Mouse (Mus musculus) bone marrow, adult 2 months (tissue): ENCODE data around the gene Pex12. TPM values are rescaled to one million over a fixed set of nuclear protein-coding genes. Genes with fewer than 3 reads are reported as not detected.
A peak's percentile ranks its signal among the peaks of the same experiment; 100 is the strongest.

Source experiments
- H3K27ac ChIP-seq: fragments of 200-500 bp; 2 replicates; pipeline ENCODE4 v1.5.1; 2012; ENCODE audit warnings: low read depth, mild to moderate bottlenecking, control low read depth, inconsistent platforms, low read length; ENCODE audit not compliant: control insufficient read depth, poor library complexity, insufficient read depth
- H3K4me1 ChIP-seq: fragments of 200-500 bp; 2 replicates; pipeline ENCODE4 v1.6.1; 2011; ENCODE audit warnings: low read length; ENCODE audit not compliant: control insufficient read depth, insufficient read depth
- H3K4me3 ChIP-seq: fragments of 200-500 bp; replicated peaks from 2 replicates; pipeline ENCODE3; 2011; ENCODE audit warnings: mild to moderate bottlenecking, low read depth, low read length, control low read depth; ENCODE audit not compliant: control insufficient read depth
- CTCF ChIP-seq: fragments of 200-500 bp; IDR thresholded peaks from 2 replicates; pipeline ENCODE4 v1.5.1; 2011; ENCODE audit warnings: low read length, control low read depth; ENCODE audit not compliant: control insufficient read depth, insufficient read depth
- POLR2A ChIP-seq: fragments of 200-500 bp; IDR thresholded peaks from 2 replicates; pipeline ENCODE4 v1.6.1; 2011; ENCODE audit warnings: low read depth, mild to moderate bottlenecking, control low read depth, low read length, borderline replicate concordance; ENCODE audit not compliant: control insufficient read depth
- WGBS: fragments of 180-500 bp; shearing (Covaris S2); methylation state at CpG from one replicate; pipeline ENCODE4 v1.1.7; 2018; 5-methylcytosine and 5-hydroxymethylcytosine counted together
- polyA plus RNA-seq: library from polyadenylated mRNA; stranded (reverse); fragments of >200 nt; gene quantifications from 2 replicates; pipeline ENCODE4 v1.2.4, GENCODE M21; 2011; ENCODE audit warnings: low replicate concordance; ENCODE audit not compliant: missing spikeins, insufficient read depth, insufficient read length

Pex12 gene
- polyA plus RNA-seq, 1 experiment, result 7.3 TPM

DNA sequence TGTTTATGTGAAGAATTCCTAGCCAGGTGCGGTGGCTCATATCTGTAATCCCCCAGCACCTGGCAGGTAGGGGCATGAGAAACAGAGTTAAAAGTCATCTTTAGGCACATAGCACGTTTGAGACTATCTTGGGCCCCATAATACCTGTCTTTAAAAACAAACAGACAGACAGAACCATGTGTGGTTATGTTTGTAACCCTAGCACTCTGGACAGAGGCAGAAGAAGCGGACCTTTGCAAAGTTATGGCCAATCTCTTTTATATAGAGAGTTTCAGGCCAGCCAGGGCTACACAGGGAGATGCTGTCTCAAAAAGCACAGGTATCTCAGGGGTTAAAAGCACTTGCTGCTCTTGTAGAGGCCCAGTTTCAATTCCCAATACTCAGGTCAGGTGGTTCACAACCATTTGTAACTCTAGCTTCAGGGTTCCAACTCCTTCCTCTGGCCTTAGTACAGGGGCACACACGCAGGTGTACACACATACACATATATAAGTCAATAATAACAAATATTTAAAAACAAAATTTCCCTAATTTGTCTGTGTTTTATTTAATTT lies 4.4 kb upstream of the Pex12 start:
- WGBS, result 84% methylated on average over 4 of the region's 4 CpGs
- Histone ChIP-seq H3K4me1 (peaks cover 1% of the 10 kb centered on the region; the same call in 1 of the 2 replicates), H3K4me3 (no peak overlapping the region), H3K27ac (no peak overlapping the region)
- TF ChIP-seq POLR2A (no peak), CTCF (no peak)

DNA sequence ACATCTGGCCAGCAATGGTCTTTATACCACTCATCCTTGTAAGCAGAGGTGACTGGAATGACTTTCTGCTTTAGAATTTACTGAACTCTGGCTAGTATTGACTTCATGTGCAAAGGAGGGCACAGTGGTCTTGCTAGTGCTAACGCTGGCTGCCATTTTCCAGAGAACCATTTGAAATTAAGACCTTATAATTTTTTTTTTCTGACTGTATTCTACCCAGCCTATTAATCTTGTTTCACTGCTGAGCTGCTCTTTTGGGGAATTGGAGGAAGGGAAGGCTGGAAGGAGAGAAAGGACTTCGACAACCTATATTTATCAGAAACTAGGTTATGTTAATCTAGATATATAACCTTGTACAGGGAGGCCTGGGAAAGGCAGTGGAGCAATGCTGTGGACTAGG lies 2.1 kb upstream of the Pex12 start:
- TF ChIP-seq POLR2A, result no peak
- Histone ChIP-seq H3K27ac (no peak overlapping the region), H3K4me1 (peaks cover 1% of the 10 kb centered on the region; the same call in 1 of the 2 replicates), H3K4me3 (no peak overlapping the region)
- 89% methylated on average over 2 of the region's 2 CpGs for WGBS

DNA sequence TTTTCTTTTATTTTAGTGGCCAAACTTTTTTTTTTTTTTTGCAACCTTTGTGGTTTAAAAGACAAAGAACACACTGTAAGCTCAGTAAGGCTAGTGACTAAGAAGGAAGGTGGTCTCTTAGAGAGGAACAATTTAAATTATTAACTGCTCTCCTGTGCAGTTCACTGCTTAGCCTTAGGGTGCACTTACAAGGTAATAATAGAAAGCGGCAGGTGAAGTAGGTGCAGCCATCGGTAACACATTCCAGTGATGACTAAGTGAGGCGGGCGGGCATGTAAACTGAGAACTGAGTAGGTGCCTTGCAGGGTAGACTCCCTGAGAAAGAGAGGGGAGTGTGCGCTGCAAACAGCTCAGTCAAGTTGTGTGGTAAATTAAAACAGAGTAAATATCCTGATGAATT lies 1.4 kb upstream of the Pex12 start:
- 79% methylated on average over 5 of the region's 5 CpGs for WGBS
- Histone ChIP-seq H3K4me3 (no peak overlapping the region), H3K27ac (no peak overlapping the region), H3K4me1 (peaks cover 1% of the 10 kb centered on the region; the same call in 1 of the 2 replicates)
- TF ChIP-seq CTCF, result no peak
- TF ChIP-seq POLR2A, result no peak

DNA sequence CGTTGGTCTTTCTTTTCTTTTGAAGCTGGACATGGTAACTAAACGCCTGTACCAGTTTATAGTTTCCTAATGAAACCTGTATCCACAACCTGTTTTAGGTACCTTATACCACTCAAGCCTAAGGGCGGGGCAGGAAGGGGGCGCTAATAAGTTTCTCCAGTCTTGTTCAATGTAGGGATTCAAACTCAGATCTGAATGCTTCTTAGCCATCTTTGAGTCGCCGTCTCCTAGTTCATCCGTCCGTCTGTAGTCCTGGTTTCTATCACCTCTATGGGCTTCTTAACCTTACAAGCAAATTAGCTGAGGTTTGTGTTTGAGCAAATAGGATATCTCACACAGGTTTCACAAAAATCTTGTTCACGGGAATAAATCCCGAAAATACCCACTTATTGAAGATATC lies 262 bp downstream of the Pex12 start:
- whole genome bisulfite sequencing, result 4% methylated on average over 10 of the region's 10 CpGs
- H3K4me3 ChIP-seq, result peak overlapping the region; percentile 99
- H3K4me1 ChIP-seq, result peaks cover 3% of the 10 kb centered on the region; the same call in 1 of the 2 replicates
- peak overlapping the region; percentile 98 for H3K27ac ChIP-seq
- no peak for TF ChIP-seq CTCF
- TF ChIP-seq POLR2A, result no peak

DNA sequence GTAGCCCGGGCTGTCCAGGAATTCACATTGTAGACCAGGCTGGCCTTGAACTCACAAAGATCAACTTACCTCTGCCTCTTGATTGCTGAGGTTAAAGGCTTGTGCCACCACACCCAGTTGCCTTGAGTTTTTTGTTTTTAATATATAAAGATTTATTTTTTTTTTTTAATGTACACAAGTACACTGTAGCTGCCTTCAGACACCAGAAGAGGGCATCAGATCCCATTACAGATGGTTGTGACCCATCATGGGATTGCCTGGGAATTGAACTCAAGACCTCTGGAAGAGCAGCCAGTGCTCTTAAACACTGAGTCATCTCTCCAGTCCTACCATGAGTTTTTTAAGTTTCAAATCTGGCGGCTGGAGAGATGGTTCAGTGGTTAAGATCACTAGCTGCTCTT lies 955 bp downstream of the Pex12 start:
- no peak for TF ChIP-seq CTCF
- no peak for TF ChIP-seq POLR2A
- peaks cover 3% of the 10 kb centered on the region; the same call in 1 of the 2 replicates for H3K4me1 ChIP-seq
- no peak overlapping the region for H3K27ac ChIP-seq
- H3K4me3 ChIP-seq, result no peak overlapping the region
- 66% methylated on average over 2 of the region's 2 CpGs for whole genome bisulfite sequencing

DNA sequence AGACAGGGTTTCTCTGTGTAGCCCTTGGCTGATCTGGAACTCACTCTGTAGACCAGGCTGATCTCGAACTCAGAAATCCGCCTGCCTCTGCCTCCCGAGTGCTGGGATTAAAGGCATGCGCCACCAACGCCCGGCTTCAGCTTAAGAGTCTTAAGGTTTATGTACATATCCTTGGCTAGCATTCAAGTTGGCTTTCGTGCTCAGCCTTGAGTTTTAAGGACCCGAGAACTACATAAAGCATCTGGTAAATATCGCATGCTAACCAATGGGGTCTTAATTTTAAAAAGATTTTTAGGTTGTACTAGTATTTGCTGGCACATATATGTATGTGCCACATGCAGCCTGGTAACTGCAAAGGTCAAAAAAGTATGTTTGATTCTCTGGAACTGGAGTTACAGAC lies 2.7 kb downstream of the Pex12 start:
- Histone ChIP-seq H3K27ac (no peak overlapping the region), H3K4me3 (no peak overlapping the region), H3K4me1 (peaks cover 3% of the 10 kb centered on the region; the same call in 1 of the 2 replicates)
- 91% methylated on average over 9 of the region's 9 CpGs for WGBS
- no peak for TF ChIP-seq CTCF
- TF ChIP-seq POLR2A, result no peak

DNA sequence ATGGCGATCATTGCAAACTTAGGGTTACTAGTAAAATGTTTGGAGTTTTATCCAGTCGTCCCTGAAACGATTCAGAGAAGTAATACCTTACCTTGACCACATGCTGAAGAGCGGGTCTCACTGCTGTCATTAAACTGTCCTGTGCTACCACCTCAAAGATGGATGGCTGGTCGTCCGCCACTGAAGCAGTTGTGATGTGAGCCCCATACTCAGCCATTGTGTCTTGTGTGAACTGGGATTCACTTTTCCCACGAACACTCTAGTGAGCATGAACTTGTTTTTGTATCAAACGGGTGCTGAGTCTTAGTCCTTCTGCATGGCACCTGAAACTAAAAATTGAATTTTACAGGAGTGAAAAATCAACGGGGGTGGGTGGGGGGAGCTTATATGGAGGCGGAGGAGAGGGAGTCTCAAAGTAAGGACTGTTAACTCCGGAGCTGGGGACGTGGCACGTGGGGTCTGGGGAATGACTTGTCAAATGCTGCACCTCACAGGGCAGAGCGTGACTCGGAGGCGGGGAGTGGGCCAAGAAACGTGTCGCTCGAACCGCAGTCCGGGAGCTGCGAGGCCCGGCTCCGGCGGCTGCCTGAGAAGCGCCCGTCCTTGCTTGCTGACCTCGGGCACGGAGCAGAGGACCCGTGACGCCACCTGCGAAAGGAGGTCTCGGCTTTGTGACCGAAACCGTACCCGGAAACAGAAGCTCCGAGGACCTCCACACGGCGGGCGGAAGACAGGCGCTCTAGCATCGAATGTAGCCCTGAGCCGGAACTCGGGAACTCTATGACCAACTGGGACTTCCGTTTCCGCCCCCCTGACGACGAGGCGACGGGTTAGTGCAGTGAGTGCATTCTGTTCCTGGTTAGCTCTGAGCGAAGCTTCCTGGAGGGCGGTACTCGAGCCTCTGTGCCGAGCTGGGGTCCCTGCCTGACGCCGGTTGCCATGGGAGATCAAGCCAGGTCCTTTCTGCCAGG lies 3.9 kb downstream of the Pex12 start, which contains the start of gene Ap2b1:
Gene Ap2b1, plus strand, starts transcription at position 800 of the 971 bp plus-strand sequence.
- H3K4me3 ChIP-seq, result peak within 1 kb of the TSS; percentile 98
- peak within 1 kb of the TSS; percentile 96 for H3K27ac ChIP-seq
- TF ChIP-seq CTCF (no peak), POLR2A (peak; percentile 88)
- WGBS, result 4% methylated on average over 56 of the region's 56 CpGs
- peaks cover 2% of the 10 kb centered on the region; the same call in 1 of the 2 replicates for H3K4me1 ChIP-seq

DNA sequence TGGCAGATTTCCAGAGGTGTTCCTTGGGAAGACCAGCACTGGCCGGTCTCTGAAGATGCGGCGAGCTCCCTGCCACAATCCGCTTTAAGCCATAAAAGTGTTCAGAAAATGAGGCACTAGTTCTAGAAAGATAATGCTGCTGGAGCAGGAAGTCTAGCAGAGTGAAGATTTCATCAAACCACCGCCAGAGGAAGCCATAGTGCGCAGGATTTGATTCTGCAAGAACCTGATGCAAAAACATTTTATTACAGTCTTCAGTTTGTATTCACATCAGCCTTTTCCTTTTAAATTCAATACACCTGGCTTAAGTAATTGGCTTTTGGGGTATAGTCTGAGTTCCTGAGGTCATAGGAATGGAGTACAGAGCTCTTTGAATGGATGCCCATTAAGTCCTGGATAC lies 4.6 kb downstream of the Pex12 start:
- Histone ChIP-seq H3K27ac (no peak overlapping the region; the same call in 1 of the 2 replicates), H3K4me3 (peak overlapping the region; percentile 98), H3K4me1 (peaks cover 2% of the 10 kb centered on the region; the same call in 1 of the 2 replicates)
- TF ChIP-seq CTCF, result no peak
- TF ChIP-seq POLR2A, result no peak
- WGBS, result 50% methylated on average over 6 of the region's 6 CpGs
